Mouse (Mus musculus) MEL (cell line): ENCODE data around the gene Erich4.

ENCODE experiments used
- CTCF ChIP-seq, 3 experiments: IDR thresholded peaks in 2 of 3; conservative IDR thresholded peaks in 1 of 3; 2 replicates each; pipeline ENCODE4 v1.5.1; 2011 to 2012; ENCODE audit warnings: low read length in 3 of 3, low read depth in 2 of 3, mild to moderate bottlenecking in 2 of 3, improper control_type of control experiment in 1 of 3, inconsistent platforms in 1 of 3, mixed read lengths in 1 of 3, moderate library complexity in 1 of 3; ENCODE audit not compliant: control insufficient read depth in 1 of 3, insufficient read depth in 1 of 3, poor library complexity in 1 of 3, severe bottlenecking in 1 of 3
- GABPA ChIP-seq: IDR thresholded peaks from 2 replicates; pipeline ENCODE4 v1.6.1; 2012; ENCODE audit warnings: low read depth, mild to moderate bottlenecking, inconsistent platforms, low read length, improper control_type of control experiment, moderate library complexity
- MAX ChIP-seq: IDR thresholded peaks from 2 replicates; pipeline ENCODE4 v1.6.1; 2011; ENCODE audit warnings: low read length, improper control_type of control experiment
- MAZ ChIP-seq: IDR thresholded peaks from 2 replicates; pipeline ENCODE4 v1.6.1; 2012; ENCODE audit warnings: low read depth, mild to moderate bottlenecking, inconsistent platforms, low read length, improper control_type of control experiment
- MEF2A ChIP-seq: IDR thresholded peaks from 2 replicates; pipeline ENCODE4 v1.6.1; 2014; ENCODE audit warnings: low read depth, mild to moderate bottlenecking, inconsistent platforms, low read length, improper control_type of control experiment; ENCODE audit not compliant: poor library complexity, insufficient replicate concordance, severe bottlenecking; ENCODE audit errors: extremely low read depth
- NELFE ChIP-seq: IDR thresholded peaks from 2 replicates; pipeline ENCODE4 v1.6.1; 2011; ENCODE audit warnings: low read depth, low read length, improper control_type of control experiment
- POLR2A ChIP-seq, 2 experiments: IDR thresholded peaks; 2 replicates each; pipeline ENCODE4 v1.6.1; 2011 to 2012; ENCODE audit warnings: low read length in 2 of 2, mild to moderate bottlenecking in 2 of 2, control low read depth in 1 of 2, improper control_type of control experiment in 1 of 2, low read depth in 1 of 2, moderate library complexity in 1 of 2; ENCODE audit not compliant: control insufficient read depth in 1 of 2, insufficient read depth in 1 of 2, poor library complexity in 1 of 2

GRCm38 (mm10) chr7:25658657-25659472, 43.2 kb upstream of the Erich4 start, which contains the start of the genes Bckdha and Exosc5:
- TF ChIP-seq MAZ = no peak
- no peak; a peak in 1 of 6 replicates for TF ChIP-seq CTCF (IDR thresholded peaks at IDR 0.05 in 2 of 3, conservative IDR thresholded peaks at IDR 0.05 in 1 of 3; ENCODE audit: control insufficient read depth in 1 of 3, insufficient read depth in 1 of 3, low read depth in 2 of 3, low read length in 3 of 3, poor library complexity in 1 of 3, severe bottlenecking in 1 of 3)
- no peak for TF ChIP-seq GABPA
- peak; percentile 69 to 92 for TF ChIP-seq POLR2A (IDR thresholded peaks at IDR 0.05; ENCODE audit: control insufficient read depth in 1 of 2, insufficient read depth in 1 of 2, low read depth in 1 of 2, low read length in 2 of 2, poor library complexity in 1 of 2)
- no peak for TF ChIP-seq MEF2A
- TF ChIP-seq MAX = peak; percentile 99
- TF ChIP-seq NELFE = peak; percentile 84
